Mouse (Mus musculus) midbrain, embryonic 16.5 days (tissue): Measurements from ENCODE around the gene Hmgb3. TPM values are rescaled to one million over a fixed set of nuclear protein-coding genes. Genes with fewer than 3 reads are reported as not detected.

ENCODE experiments used
- ATAC-seq: fragments of 200-750 bp; cut with Nextera tagmentation; 2 replicates; pipeline ENCODE4 v1.8.0; 2017; ENCODE audit warnings: moderate TSS enrichment
- H3K27ac ChIP-seq: fragments of 300-500 bp; sonication (generic); 2 replicates; pipeline ENCODE4 v1.5.1; 2014; ENCODE audit warnings: mild to moderate bottlenecking, low read length, mixed read lengths
- H3K27me3 ChIP-seq: fragments of 300-500 bp; sonication (generic); 2 replicates; pipeline ENCODE4 v1.6.1; 2014; ENCODE audit warnings: low read depth, low read length, mixed read lengths; ENCODE audit not compliant: control insufficient read depth, insufficient read depth
- H3K36me3 ChIP-seq: fragments of 300-500 bp; sonication (generic); 2 replicates; pipeline ENCODE4 v1.6.1; 2014; ENCODE audit warnings: mild to moderate bottlenecking, low read length, moderate library complexity, mixed read lengths; ENCODE audit not compliant: control insufficient read depth, insufficient read depth
- H3K4me1 ChIP-seq: fragments of 300-500 bp; sonication (generic); 2 replicates; pipeline ENCODE4 v1.6.1; 2014; ENCODE audit warnings: mild to moderate bottlenecking, low read length, mixed read lengths; ENCODE audit not compliant: control insufficient read depth, insufficient read depth
- H3K4me2 ChIP-seq: fragments of 300-500 bp; sonication (generic); 2 replicates; pipeline ENCODE4 v1.6.1; 2014; ENCODE audit warnings: mild to moderate bottlenecking, low read length, mixed read lengths
- H3K4me3 ChIP-seq: fragments of 300-500 bp; sonication (generic); 2 replicates; pipeline ENCODE4 v1.5.1; 2014; ENCODE audit warnings: low read depth, mild to moderate bottlenecking, low read length, moderate library complexity, mixed read lengths
- H3K9ac ChIP-seq: fragments of 300-500 bp; sonication (generic); 2 replicates; pipeline ENCODE4 v1.6.1; 2014; ENCODE audit warnings: low read depth, low read length, mixed read lengths
- H3K9me3 ChIP-seq: fragments of 300-500 bp; sonication (generic); replicated peaks from 2 replicates; pipeline ENCODE4 v1.6.1; 2014; ENCODE audit warnings: mild to moderate bottlenecking, low read length, mixed read lengths; ENCODE audit not compliant: control insufficient read depth, poor library complexity, severe bottlenecking
- WGBS: fragments of 180-500 bp; shearing (Covaris S2); extraction: QIAGEN DNeasy Blood & Tissue Kit; methylation state at CpG from one replicate; pipeline ENCODE4 v1.1.7; 2014; 5-methylcytosine and 5-hydroxymethylcytosine counted together
- microRNA-seq: library from miRNA; unstranded; fragments of <30 nt; microRNA quantifications from one replicate; pipeline ENCODE4, GENCODE M21; 2017
- polyA plus RNA-seq: library from polyadenylated mRNA; unstranded; fragments of >200 nt; fragmentation: Nextera tagmentation; extraction: Ambion mirVana; gene quantifications from 2 replicates; pipeline ENCODE4 v1.2.1, GENCODE M21; 2015

The Hmgb3 gene
- polyA plus RNA-seq, 1 experiment from 2014 or later = 517 TPM

GRCm38 (mm10) chrX:71560796-71561195 is 5.1 kb downstream of the Hmgb3 start:
- ATAC-seq = no peak
- no peaks in the 10 kb centered on the region for H3K27me3 ChIP-seq

GRCm38 (mm10) chrX:71573132-71573900 is 17.6 kb downstream of the Hmgb3 start:
- no peak overlapping the region for H3K27ac ChIP-seq
- H3K36me3 ChIP-seq = no peaks in the 10 kb centered on the region
- ATAC-seq = no peak
- no peaks in the 10 kb centered on the region for H3K4me1 ChIP-seq
- no peak overlapping the region for H3K4me2 ChIP-seq
- H3K9ac ChIP-seq = no peak overlapping the region
- WGBS = 81% methylated on average over 3 of the region's 3 CpGs
- no peak overlapping the region for H3K4me3 ChIP-seq
- no peaks in the 10 kb centered on the region for H3K9me3 ChIP-seq
- H3K27me3 ChIP-seq = no peaks in the 10 kb centered on the region

More at GRCm38 (mm10) chrX:71560796-71561195, 5.1 kb downstream of the Hmgb3 start:
- Histone ChIP-seq H3K27ac (no peak overlapping the region), H3K4me1 (no peaks in the 10 kb centered on the region; the same call in 1 of the 2 replicates), H3K4me3 (no peak overlapping the region), H3K9me3 (no peaks in the 10 kb centered on the region; the same call in 1 of the 2 replicates), H3K4me2 (no peak overlapping the region), H3K36me3 (no peaks in the 10 kb centered on the region), H3K9ac (no peak overlapping the region)
- WGBS = 90% methylated on average over 1 of the region's 1 CpGs

- Histone ChIP-seq H3K9me3 (no peaks in the 10 kb centered on the region), H3K27ac (no peak overlapping the region), H3K27me3 (no peaks in the 10 kb centered on the region), H3K9ac (no peak overlapping the region), H3K36me3 (no peaks in the 10 kb centered on the region), H3K4me3 (no peak overlapping the region), H3K4me1 (no peaks in the 10 kb centered on the region), H3K4me2 (no peak overlapping the region)
- ATAC-seq = no peak
- 46% methylated on average over 2 of the region's 2 CpGs for WGBS
Measured at GRCm38 (mm10) chrX:71575550-71575949, 19.8 kb downstream of the Hmgb3 start.

- no peak overlapping the region for H3K9ac ChIP-seq
- no peaks in the 10 kb centered on the region for H3K4me1 ChIP-seq
- no peak overlapping the region for H3K4me2 ChIP-seq
- H3K9me3 ChIP-seq = no peaks in the 10 kb centered on the region
- no peaks in the 10 kb centered on the region for H3K27me3 ChIP-seq
- no peak for ATAC-seq
- H3K4me3 ChIP-seq = no peak overlapping the region
- no peaks in the 10 kb centered on the region for H3K36me3 ChIP-seq
- WGBS = 53% methylated on average over 1 of the region's 1 CpGs
- H3K27ac ChIP-seq = no peak overlapping the region
Measured at GRCm38 (mm10) chrX:71589181-71589580, 33.5 kb downstream of the Hmgb3 start.

GRCm38 (mm10) chrX:71601052-71601611 is 45.4 kb downstream of the Hmgb3 start:
- Histone ChIP-seq H3K4me2 (peak overlapping the region; percentile 60), H3K27me3 (no peaks in the 10 kb centered on the region), H3K9ac (no peak overlapping the region), H3K36me3 (no peaks in the 10 kb centered on the region), H3K4me3 (peak overlapping the region; percentile 32), H3K9me3 (no peaks in the 10 kb centered on the region), H3K27ac (0 out of 2 replicates have a peak overlapping the region, but pooled peaks have one; percentile 33), H3K4me1 (peaks cover 2% of the 10 kb centered on the region; the same call in 1 of the 2 replicates)
- ATAC-seq = peak; percentile 90
- WGBS = 20% methylated on average over 22 of the region's 25 CpGs

Small RNA genes within 50 kb of the gene (microRNA-seq; reads per million reads assigned to microRNA genes)
- gene Gm23945 = not detected

Other genes starting within 250 kb of the Hmgb3 start
- gene Mtmr1, start 191.2 kb upstream of the Hmgb3 start, polyA plus RNA-seq = 15.4 and 17.3 TPM in 2 replicates
- 86.5 and 88.7 TPM in 2 replicates for gene Cd99l2, start 63.1 kb upstream of the Hmgb3 start, polyA plus RNA-seq
- 3.1 and 3.8 TPM in 2 replicates for gene Gpr50, start 107.7 kb downstream of the Hmgb3 start, polyA plus RNA-seq